Mouse (Mus musculus) kidney, adult 8-10 months (tissue): Measurements from ENCODE around the gene Zfyve21.
A peak's percentile ranks its signal among the peaks of the same experiment; 100 is the strongest.

ENCODE experiments used
- DNase-seq, 2 experiments: peaks; one replicate each; pipeline ENCODE4 v3.0.0; 2022

Gene Zfyve21

DNA sequence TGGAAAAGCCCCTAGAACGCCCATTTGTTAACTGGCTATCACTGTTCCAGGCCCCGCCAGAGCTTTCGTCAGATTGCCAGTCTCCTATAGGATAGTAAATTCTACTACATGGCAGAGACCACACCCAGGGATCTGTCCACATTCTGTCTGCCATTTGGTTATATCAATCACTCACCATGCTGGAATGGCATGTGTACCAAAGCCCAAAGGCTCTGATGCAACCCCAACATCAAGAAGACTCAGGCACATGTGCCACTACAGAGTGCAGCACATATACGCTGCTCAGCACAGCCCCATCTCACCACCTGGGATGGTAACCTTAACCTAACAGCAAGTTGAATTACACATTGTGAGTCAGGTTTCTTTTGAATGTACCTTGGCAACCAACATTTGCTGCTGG, 32.0 kb downstream of the Zfyve21 start:
- no peak for DNase-seq

DNA sequence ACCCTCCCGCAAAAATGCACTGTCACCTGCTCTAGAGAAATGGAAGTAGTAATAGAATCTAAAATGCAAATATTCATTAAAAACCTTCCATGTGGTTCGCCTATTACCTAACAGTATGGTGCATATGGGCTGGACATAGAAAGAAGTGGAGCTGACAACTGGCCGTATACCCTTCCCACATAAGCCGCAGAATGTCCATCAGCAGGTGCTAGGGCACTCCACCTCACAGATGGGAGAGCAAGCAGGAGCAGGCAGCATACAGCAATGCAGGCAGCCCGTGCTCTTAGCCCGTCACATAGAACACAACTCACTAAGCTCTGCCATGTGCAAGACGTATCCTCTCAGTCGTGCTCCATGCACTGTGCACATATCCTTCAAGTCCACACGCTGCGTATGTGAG, 32.8 kb downstream of the Zfyve21 start:
- DNase-seq: no peak

DNA sequence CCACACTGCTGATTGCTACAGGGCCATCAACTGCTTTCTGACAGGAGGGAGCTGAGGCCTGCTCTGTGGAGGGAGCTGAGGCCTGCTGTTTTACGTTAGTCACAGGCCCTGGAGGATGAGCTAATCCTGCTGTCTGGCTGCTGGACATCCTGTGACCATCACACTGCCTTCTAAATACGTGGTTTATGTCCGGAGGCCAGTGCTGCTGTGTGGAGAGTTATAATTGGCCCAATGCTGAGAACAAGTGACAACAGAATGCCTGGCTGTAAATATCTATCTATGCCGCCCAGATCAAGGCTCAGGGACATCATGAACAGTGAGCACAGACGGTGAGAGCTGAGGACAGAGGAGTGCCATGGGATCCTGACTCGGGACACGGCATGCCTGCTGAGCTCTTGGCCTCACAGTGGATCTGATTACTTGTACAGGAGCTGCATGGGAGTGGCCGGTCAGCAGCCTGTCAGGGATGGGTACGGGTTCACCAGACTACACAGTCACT, 34.4 kb downstream of the Zfyve21 start:
- no peak for DNase-seq

DNA sequence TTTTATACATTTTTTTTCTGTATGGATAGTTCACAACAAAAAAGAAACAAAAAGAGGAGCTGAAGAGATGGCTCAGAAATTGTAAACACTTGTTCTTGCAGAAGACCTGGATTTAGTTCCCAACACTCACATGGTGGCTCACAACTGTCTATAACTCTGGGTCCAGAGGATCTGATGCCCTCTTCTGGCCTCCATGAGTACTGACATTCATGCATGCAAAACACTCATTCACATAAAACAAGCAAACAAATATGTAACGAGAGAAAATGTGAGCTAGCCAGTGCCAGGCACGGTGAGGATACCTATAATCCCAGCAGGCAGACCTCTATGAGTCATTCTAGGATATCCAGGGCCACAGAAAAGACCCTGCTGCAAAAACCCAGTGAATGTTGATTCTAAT, 37.3 kb downstream of the Zfyve21 start:
- DNase-seq: no peak

DNA sequence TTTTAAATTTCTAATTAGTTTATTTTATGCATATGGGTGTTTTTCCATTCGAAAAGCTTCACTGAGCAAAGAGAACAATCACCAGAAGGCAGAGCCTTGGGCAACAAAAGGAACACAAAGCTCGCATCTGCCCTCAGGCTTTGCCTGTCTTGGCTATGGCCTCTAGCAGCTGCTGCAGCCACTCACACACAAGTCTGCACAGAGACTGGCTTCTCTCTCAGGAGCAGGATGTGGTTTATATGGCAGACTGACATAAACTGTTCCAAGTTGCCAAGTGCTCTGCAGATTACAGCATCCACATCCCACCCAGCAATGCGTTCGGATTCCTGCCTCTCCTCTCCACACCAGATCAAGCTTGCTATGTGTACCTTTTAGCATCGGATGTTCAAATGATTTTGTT, 37.8 kb downstream of the Zfyve21 start:
- no peak for DNase-seq

DNA sequence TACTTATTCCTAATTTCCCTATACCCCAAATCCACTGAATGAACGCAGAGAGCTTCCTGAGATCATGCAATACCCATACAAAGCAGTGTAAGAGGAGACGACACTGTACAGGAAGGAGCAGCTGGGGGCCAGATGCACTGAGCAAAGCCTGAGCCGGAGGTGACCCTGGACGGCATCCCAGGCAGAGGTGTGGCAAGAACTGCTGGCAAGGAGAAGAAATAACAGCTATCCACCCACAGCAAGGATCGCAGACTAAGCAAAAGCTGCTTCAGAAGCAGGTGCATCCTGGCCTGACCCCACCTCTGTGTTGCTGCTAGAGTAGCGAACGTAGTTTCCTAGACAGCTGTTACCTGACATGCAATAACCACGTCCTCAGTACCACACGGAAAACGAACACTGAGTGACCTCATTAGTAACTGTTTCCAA, 39.1 kb downstream of the Zfyve21 start:
- peak; percentile 13 to 36 for DNase-seq

DNA sequence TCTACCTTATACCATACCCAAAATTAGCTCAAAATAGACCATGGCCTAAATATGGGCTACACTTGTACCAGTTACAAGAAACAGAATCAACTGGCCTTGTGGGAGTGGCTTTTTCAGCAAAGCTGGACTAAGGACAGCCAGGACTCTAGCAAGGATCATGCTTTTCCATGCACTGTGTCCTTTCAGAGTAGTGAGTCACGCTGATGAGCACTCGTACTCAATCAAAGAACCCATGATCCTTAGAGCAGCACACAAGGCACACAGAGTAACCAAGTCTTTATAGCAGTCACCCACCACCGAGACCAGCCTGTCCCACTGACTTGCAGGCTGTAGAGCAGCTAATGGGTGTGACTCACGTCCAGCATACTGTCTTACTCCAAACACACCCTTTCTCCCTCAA, 39.6 kb downstream of the Zfyve21 start:
- no peak for DNase-seq

DNA sequence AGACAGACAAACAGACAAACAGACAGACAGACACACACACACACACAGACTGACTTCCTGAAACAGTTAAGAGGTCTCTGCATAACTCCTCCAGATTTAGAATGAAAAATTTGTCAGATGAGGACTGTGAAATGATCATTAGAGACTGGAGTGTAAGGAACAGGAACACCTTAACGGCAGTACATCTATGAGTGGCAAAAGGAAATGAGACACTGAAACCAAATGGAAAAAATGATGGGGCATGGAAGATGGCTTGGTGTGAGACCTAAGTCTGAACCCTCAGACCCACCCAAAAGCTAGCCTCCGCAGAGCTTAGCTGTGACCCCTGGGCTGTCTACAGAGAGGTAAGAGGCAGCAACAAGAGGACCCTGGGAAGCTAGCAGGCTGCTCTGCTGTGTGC, 41.5 kb downstream of the Zfyve21 start:
- no peak for DNase-seq

DNA sequence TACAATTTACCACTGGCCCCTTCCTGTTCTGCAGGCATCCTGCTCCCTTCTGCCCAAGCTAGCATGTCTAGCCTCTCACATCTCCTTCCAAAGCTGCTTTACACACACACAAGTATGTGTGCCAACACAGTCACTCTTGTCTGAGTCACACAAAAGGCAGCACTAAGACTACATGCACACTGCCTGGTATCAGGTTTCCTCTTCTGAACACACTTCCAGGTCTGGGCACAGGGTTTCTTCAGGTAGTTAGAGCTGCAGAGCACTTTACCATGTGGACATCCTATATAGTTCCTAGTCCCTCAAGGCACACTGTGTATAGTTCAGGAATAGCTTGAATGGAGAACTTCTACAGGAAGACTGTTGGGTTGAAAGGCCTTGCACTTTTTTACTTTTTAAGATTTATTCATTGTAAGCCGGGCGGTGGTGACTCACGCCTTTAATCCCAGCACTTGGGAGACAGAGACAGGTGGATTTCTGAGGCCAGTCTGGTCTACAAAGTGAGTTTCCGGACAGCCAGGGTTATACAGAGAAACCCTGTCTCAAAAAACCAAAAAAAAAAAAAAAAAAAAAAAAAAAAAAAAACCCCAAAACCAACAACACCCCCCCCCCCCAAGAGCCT, 50.3 kb downstream of the Zfyve21 start:
- no peak for DNase-seq

DNA sequence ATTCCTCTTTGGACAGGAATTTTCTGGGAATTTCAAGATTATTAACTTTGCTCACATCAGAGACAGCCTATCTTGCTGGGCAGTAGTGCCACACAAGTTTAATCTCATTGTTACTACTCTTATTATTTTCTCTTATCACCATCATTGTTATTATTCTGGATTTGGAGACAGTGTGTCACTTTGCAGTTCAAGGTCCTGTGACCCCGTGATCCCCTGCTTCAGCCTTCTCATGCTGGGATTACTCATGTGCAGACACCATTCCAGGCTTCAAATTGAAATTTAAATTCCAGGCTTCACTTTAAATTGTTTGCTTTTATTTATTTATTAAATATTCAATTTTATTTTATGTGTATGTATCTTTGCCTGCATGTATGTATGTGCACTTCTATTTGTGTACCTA, 55.8 kb downstream of the Zfyve21 start:
- no peak for DNase-seq

DNA sequence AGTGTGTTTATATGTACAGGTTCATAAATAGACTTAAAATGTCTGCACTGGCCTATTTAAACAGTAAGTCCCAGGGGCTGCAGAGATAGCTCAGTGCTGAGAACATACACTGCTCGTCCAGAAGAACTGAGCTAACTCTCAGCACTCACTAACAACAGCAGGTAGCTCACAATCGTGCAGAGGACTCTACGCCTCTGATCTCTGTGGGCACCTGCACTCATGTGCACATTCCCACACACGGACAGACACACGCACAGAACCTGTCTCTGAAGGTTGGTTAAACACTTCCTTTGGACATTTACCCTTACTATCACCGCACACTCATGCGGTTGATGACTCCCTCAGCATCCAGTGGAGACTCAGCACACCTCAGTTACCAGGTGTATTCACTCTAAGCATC, 56.8 kb downstream of the Zfyve21 start:
- no peak for DNase-seq

DNA sequence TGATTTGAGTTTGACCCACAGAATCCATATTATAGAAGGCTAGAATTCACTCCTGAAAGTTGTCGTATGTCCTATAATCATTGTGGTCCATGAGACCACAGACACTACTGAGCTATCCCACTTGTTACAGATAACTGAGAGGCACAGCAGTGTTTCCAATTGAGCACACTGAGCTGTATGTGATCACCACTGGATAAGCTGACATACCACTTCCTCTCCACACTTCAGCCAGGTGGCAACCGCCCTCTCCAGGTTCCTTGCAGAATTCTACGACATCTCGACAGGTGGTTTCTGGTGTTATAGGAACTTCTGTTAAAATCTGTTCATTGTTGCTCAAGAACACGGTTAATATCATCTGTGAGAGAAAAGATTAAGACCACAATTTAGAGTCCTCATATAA, 58.1 kb downstream of the Zfyve21 start:
- no peak for DNase-seq

DNA sequence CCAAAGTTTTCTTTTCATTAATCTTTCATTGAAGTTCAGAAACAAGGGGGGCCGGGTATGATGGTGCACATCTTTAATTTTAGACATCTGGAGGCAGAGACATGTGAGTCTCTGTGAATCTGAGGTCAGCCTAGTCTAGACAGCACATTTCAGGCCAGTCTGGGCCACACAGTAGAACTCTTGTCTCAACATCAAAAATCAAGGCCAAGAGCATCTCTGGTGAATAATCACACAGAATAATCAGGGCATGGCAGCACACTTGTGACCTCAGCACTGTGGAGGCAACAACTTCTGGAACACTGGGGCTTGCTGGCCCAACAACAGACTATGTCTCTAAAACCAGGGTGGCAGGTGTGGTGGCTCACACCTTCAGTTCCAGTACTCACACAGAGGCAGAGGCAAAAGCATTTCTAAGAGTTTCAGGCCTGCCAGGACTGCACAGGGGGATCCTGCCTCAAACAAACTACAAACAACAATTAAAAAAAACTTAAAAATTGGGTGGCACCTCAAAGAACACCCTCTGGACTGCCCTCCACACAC, 60.7 kb downstream of the Zfyve21 start:
- no peak for DNase-seq

DNA sequence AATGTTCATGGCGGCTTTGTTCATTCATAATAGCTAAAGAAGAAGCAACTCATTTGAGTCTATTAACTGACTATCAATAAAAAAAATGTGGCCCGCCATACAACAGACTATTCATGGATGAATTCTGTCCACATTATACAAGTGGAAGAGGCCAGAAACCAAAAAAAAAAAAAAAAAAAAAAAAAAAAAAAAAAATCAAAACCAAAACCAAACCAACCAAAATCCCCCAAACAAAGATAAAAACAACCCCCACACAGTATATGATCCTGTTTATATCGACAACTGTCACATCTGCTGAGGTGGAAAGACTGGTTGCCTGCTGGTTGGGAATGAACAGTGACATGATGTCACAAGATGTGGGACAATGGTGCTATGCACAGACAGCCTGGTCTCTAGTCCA, 61.5 kb downstream of the Zfyve21 start:
- DNase-seq: no peak

DNA sequence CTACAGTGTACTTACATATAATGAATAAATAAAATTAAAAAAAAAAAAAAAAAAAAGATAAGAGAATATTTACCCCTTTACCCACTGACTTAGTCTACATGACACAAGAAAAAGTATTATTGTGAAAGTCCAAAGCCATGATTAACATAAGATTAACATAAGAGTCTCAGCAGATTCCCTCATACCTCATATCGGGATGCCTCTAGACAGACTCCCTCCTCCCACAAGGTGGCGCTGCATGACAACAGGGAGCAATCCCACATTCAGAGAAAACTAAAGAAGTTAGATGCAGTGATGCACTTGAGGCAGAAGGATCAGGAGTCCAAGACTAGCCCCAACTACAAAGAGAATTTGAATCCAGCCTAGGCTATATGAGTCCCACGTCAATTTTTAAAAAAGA, 64.2 kb downstream of the Zfyve21 start:
- peak; percentile 58 to 83 for DNase-seq
